Mouse (Mus musculus): Measurements from ENCODE around the gene Irak4. TPM values are rescaled to one million over a fixed set of nuclear protein-coding genes. Genes with fewer than 3 reads are reported as not detected.
A peak's percentile ranks its signal among the peaks of the same experiment; 100 is the strongest.

The Irak4 gene
- polyA plus RNA-seq, 1 experiment from 2014 or later, result 5.6 TPM

GRCm38 (mm10) chr15:94587826-94588715 lies 44.6 kb downstream of the Irak4 start:
- H3K9me3 ChIP-seq (ENCODE audit: low read length), result no peaks in the 10 kb centered on the region
- H3K27ac ChIP-seq (ENCODE audit: low read depth), result no peak overlapping the region
- WGBS (ENCODE audit: insufficient replicate concordance), result 71% methylated on average over 9 of the region's 9 CpGs
- peaks cover 11% of the 10 kb centered on the region for H3K4me1 ChIP-seq (ENCODE audit: insufficient read depth)
- H3K36me3 ChIP-seq (replicated peaks; ENCODE audit: insufficient read depth, low read length), result peaks cover 32% of the 10 kb centered on the region
- peak overlapping the region; percentile 85 for H3K4me2 ChIP-seq (ENCODE audit: low read depth, low read length)
- peak overlapping the region; percentile 32; the same call in 1 of the 2 replicates for H3K9ac ChIP-seq (replicated peaks)
- no peak for ATAC-seq
- TF ChIP-seq CTCF (IDR thresholded peaks at IDR 0.05; ENCODE audit: low read depth) (no peak), EP300 (IDR thresholded peaks at IDR 0.05; ENCODE audit: low read depth) (no peak)
- DNase-seq, result no peak
- peak overlapping the region; percentile 100 for H3K4me3 ChIP-seq (ENCODE audit: low read depth, low read length)
- no peaks in the 10 kb centered on the region for H3K27me3 ChIP-seq (ENCODE audit: insufficient read depth, low read length)

GRCm38 (mm10) chr15:94589219-94590075 lies 46.0 kb downstream of the Irak4 start, which contains the start of gene Twf1:
Twf1 (minus strand) TSS chr15:94589889.
- DNase-seq (peak; percentile 99), ATAC-seq (peak; percentile 100)
- Histone ChIP-seq H3K27me3 (ENCODE audit: insufficient read depth, low read length) (no peaks in the 10 kb centered on the region), H3K9ac (replicated peaks) (peak within 1 kb of the TSS; percentile 99), H3K4me3 (ENCODE audit: low read depth, low read length) (peak within 1 kb of the TSS; percentile 100), H3K27ac (ENCODE audit: low read depth) (peak within 1 kb of the TSS; percentile 90), H3K9me3 (ENCODE audit: low read length) (no peaks in the 10 kb centered on the region), H3K36me3 (replicated peaks; ENCODE audit: insufficient read depth, low read length) (peaks cover 18% of the 10 kb centered on the region), H3K4me2 (ENCODE audit: low read depth, low read length) (peak within 1 kb of the TSS; percentile 85), H3K4me1 (ENCODE audit: insufficient read depth) (peaks cover 11% of the 10 kb centered on the region)
- WGBS (ENCODE audit: insufficient replicate concordance), result 3% methylated on average over 56 of the region's 70 CpGs
- TF ChIP-seq CTCF (IDR thresholded peaks at IDR 0.05; ENCODE audit: low read depth) (peak; percentile 47), EP300 (IDR thresholded peaks at IDR 0.05; ENCODE audit: low read depth) (no peak)

GRCm38 (mm10) chr15:94590083-94590482 lies 46.6 kb downstream of the Irak4 start:
- H3K9me3 ChIP-seq (ENCODE audit: low read length), result no peaks in the 10 kb centered on the region
- no peak overlapping the region for H3K9ac ChIP-seq (replicated peaks)
- H3K27me3 ChIP-seq (ENCODE audit: insufficient read depth, low read length), result no peaks in the 10 kb centered on the region
- peak overlapping the region; percentile 85 for H3K4me2 ChIP-seq (ENCODE audit: low read depth, low read length)
- WGBS (ENCODE audit: insufficient replicate concordance), result 13% methylated on average over 8 of the region's 8 CpGs
- TF ChIP-seq EP300 (IDR thresholded peaks at IDR 0.05; ENCODE audit: low read depth), result no peak
- TF ChIP-seq CTCF (IDR thresholded peaks at IDR 0.05; ENCODE audit: low read depth), result no peak
- peaks cover 11% of the 10 kb centered on the region for H3K36me3 ChIP-seq (replicated peaks; ENCODE audit: insufficient read depth, low read length)
- H3K4me1 ChIP-seq (ENCODE audit: insufficient read depth), result peaks cover 11% of the 10 kb centered on the region
- peak overlapping the region; percentile 75; the same call in 1 of the 2 replicates for H3K27ac ChIP-seq (ENCODE audit: low read depth)
- H3K4me3 ChIP-seq (ENCODE audit: low read depth, low read length), result peak overlapping the region; percentile 100
- DNase-seq, result no peak
- ATAC-seq, result no peak

- DNase-seq (no peak), ATAC-seq (no peak)
- Histone ChIP-seq H3K27ac (ENCODE audit: low read depth) (peak overlapping the region; percentile 75), H3K4me2 (ENCODE audit: low read depth, low read length) (no peak overlapping the region), H3K4me3 (ENCODE audit: low read depth, low read length) (no peak overlapping the region), H3K4me1 (ENCODE audit: insufficient read depth) (peaks cover 11% of the 10 kb centered on the region), H3K27me3 (ENCODE audit: insufficient read depth, low read length) (no peaks in the 10 kb centered on the region), H3K9ac (replicated peaks) (no peak overlapping the region), H3K36me3 (replicated peaks; ENCODE audit: insufficient read depth, low read length) (peaks cover 2% of the 10 kb centered on the region; the same call in 1 of the 2 replicates), H3K9me3 (ENCODE audit: low read length) (no peaks in the 10 kb centered on the region)
- WGBS (ENCODE audit: insufficient replicate concordance), result 58% methylated on average over 4 of the region's 4 CpGs
- no peak for TF ChIP-seq CTCF (IDR thresholded peaks at IDR 0.05; ENCODE audit: low read depth)
- no peak; the same call in 1 of the 2 replicates for TF ChIP-seq EP300 (IDR thresholded peaks at IDR 0.05; ENCODE audit: low read depth)
Observed at GRCm38 (mm10) chr15:94591356-94591755, 47.9 kb downstream of the Irak4 start.

GRCm38 (mm10) chr15:94593586-94593985 lies 50.1 kb downstream of the Irak4 start:
- H3K9me3 ChIP-seq (ENCODE audit: low read length), result no peaks in the 10 kb centered on the region
- H3K27ac ChIP-seq (ENCODE audit: low read depth), result no peak overlapping the region
- 43% methylated on average over 1 of the region's 1 CpGs for WGBS (ENCODE audit: insufficient replicate concordance)
- H3K9ac ChIP-seq (replicated peaks), result no peak overlapping the region
- no peaks in the 10 kb centered on the region for H3K27me3 ChIP-seq (ENCODE audit: insufficient read depth, low read length)
- no peak overlapping the region for H3K4me3 ChIP-seq (ENCODE audit: low read depth, low read length)
- peaks cover 7% of the 10 kb centered on the region for H3K4me1 ChIP-seq (ENCODE audit: insufficient read depth)
- H3K4me2 ChIP-seq (ENCODE audit: low read depth, low read length), result no peak overlapping the region
- ATAC-seq, result no peak
- H3K36me3 ChIP-seq (replicated peaks; ENCODE audit: insufficient read depth, low read length), result no peaks in the 10 kb centered on the region
- no peak for DNase-seq
- no peak for TF ChIP-seq EP300 (IDR thresholded peaks at IDR 0.05; ENCODE audit: low read depth)
- TF ChIP-seq CTCF (IDR thresholded peaks at IDR 0.05; ENCODE audit: low read depth), result no peak
